17 mouse cellular contexts compared by ENCODE assay signal in genomic region chr13:60625581-60625980, GRCm38 (mm10).
"Had no signal": no experiment of that assay in that cellular context is flagged by ENCODE, and none has a peak within 500 bp of the region (broad histone marks: within the 10 kb centered on the region; RNA-seq: fewer than 3 reads in every experiment).

No protein-coding gene starts in this region.

- H3K9ac ChIP-seq: kidney, embryonic 15.5 days; liver, embryonic 12.5 days; liver, embryonic 15.5 days; midbrain, embryonic 12.5 days; midbrain, embryonic 15.5 days; stomach, embryonic 15.5 days had no signal

- ATAC-seq: intestine, postnatal 0 days; liver, embryonic 12.5 days; midbrain, embryonic 15.5 days had no signal

- H3K4me2 ChIP-seq: kidney, embryonic 15.5 days; liver, embryonic 12.5 days; liver, embryonic 15.5 days; midbrain, embryonic 12.5 days; midbrain, embryonic 15.5 days; stomach, embryonic 15.5 days had no signal

- H3K27ac ChIP-seq: kidney, embryonic 15.5 days; left cerebral cortex, adult 2 months; liver, embryonic 12.5 days; liver, embryonic 15.5 days; midbrain, embryonic 12.5 days; midbrain, embryonic 15.5 days; stomach, embryonic 15.5 days had no signal

- H3K4me3 ChIP-seq: kidney, embryonic 15.5 days; left cerebral cortex, adult 2 months; liver, embryonic 12.5 days; liver, embryonic 15.5 days; midbrain, embryonic 12.5 days; midbrain, embryonic 15.5 days; stomach, embryonic 15.5 days had no signal

- DNase-seq: kidney, postnatal 10 days; layer of hippocampus, postnatal 36 days; liver; lung, adult 2 months; lung, postnatal 14 days; lung, postnatal 4 days; right cerebral cortex, postnatal 25 days; spleen, adult 18-20 months; thymus, postnatal 36 days had no signal

- H3K36me3 ChIP-seq: kidney, embryonic 15.5 days; liver, embryonic 12.5 days; liver, embryonic 15.5 days; midbrain, embryonic 12.5 days; midbrain, embryonic 15.5 days; stomach, embryonic 15.5 days had no signal

- H3K27me3 ChIP-seq: kidney, embryonic 15.5 days; liver, embryonic 12.5 days; liver, embryonic 15.5 days; midbrain, embryonic 12.5 days; midbrain, embryonic 15.5 days; stomach, embryonic 15.5 days had no signal

- H3K4me1 ChIP-seq: stomach, embryonic 15.5 days had no signal

- H3K9me3 ChIP-seq: kidney, embryonic 15.5 days; liver, embryonic 12.5 days; liver, embryonic 15.5 days; midbrain, embryonic 12.5 days; midbrain, embryonic 15.5 days; stomach, embryonic 15.5 days had no signal
